Mouse (Mus musculus) G1E (cell line): ENCODE measurements at regions not wholly inside any gene's neighbourhood (a gene's known extent, or its start where the extent isn't known, plus 50 kb on each side); places are given as distances from the start of the nearest gene placed in this dataset.

ENCODE experiments used
- CTCF ChIP-seq: IDR thresholded peaks from 2 replicates; pipeline ENCODE4 v1.5.1; 2012; ENCODE audit warnings: low read depth, low read length, inconsistent platforms, mixed read lengths
- GATA1 ChIP-seq: IDR thresholded peaks from 2 replicates; pipeline ENCODE4 v1.6.1; 2012; ENCODE audit warnings: borderline replicate concordance, low read length, inconsistent platforms, mixed read lengths
- GATA2 ChIP-seq: IDR thresholded peaks from 2 replicates; pipeline ENCODE4 v1.6.1; 2012; ENCODE audit warnings: low read depth, low read length, inconsistent platforms, borderline replicate concordance
- POLR2AphosphoS5 ChIP-seq: IDR thresholded peaks from 2 replicates; pipeline ENCODE4 v1.6.1; 2012; ENCODE audit warnings: low read depth, low read length, inconsistent platforms; ENCODE audit not compliant: insufficient replicate concordance
- TAL1 ChIP-seq: conservative IDR thresholded peaks from 2 replicates; pipeline ENCODE4 v1.6.1; 2012; ENCODE audit warnings: low read depth, low read length, inconsistent platforms, mixed read lengths

DNA sequence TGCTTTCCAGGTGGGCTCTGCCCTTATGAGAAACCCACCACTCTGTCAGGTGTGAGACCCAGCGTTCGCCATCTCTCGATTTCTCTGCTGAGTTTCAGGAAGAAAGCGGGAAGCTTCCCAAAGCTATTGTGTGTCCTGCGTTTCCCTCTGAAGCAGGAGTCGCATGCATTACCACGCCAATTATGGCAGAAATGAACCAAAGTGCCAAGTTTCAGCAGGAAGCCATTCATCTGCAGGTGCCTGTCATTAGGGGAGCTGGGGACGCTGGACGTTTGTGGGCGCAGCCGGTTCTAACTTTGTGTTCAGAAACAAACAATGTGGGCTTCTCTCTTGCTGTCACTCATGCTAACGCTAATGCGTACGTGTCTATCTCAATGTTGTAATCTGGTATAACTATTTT, 91.3 kb upstream of the Card11 start:
- TF ChIP-seq CTCF = no peak
- TF ChIP-seq TAL1 = no peak
- no peak for TF ChIP-seq POLR2AphosphoS5
- no peak for TF ChIP-seq GATA1
- TF ChIP-seq GATA2 = no peak
